Mouse (Mus musculus) WW6 (cell line): ENCODE results near the gene Slc44a4.
"Not testable (repeated sequence)": the region's sequence is repeated elsewhere in the genome, so short reads cannot be mapped to it uniquely, and the experiment has no call there.

Experiments used
- DNase-seq: peaks from one replicate; pipeline ENCODE4 v3.0.0-alpha.2; 2013; ENCODE audit warnings: low read depth, low spot score

Slc44a4 gene

GRCm38 (mm10) chr17:34960702-34961493 is 46.6 kb downstream of the Slc44a4 start:
- no peak for DNase-seq

- no peak for DNase-seq
Observed at GRCm38 (mm10) chr17:34962125-34962524, 47.9 kb downstream of the Slc44a4 start.

GRCm38 (mm10) chr17:34962841-34963240 is 48.6 kb downstream of the Slc44a4 start:
- DNase-seq, result no peak

GRCm38 (mm10) chr17:34964640-34965049 is 50.4 kb downstream of the Slc44a4 start:
- DNase-seq, result no peak

- DNase-seq, result no peak
Observed at GRCm38 (mm10) chr17:34965627-34966026, 51.4 kb downstream of the Slc44a4 start.

- not testable (repeated sequence) for DNase-seq
Observed at GRCm38 (mm10) chr17:34969822-34970221, 55.6 kb downstream of the Slc44a4 start, which contains the start of gene Gm20481. TSS of gene Gm20481 (plus strand) at chr17:34969912.

GRCm38 (mm10) chr17:34970850-34971249 is 56.6 kb downstream of the Slc44a4 start:
- DNase-seq, result not testable (repeated sequence)

- not testable (repeated sequence) for DNase-seq
Observed at GRCm38 (mm10) chr17:34971694-34972068, 57.4 kb downstream of the Slc44a4 start.

GRCm38 (mm10) chr17:34972069-34972749 is 57.9 kb downstream of the Slc44a4 start, which contains the start of the genes Hspa1a and Hspa1l:
TSS of gene Hspa1a (minus strand) at chr17:34972156.
TSS of gene Hspa1l (plus strand) at chr17:34972703.
- DNase-seq, result not testable (repeated sequence)

- DNase-seq, result no peak
Observed at GRCm38 (mm10) chr17:34975581-34976492, 61.6 kb downstream of the Slc44a4 start.

GRCm38 (mm10) chr17:34977000-34977399 is 62.7 kb downstream of the Slc44a4 start:
- DNase-seq, result no peak

- no peak for DNase-seq
Observed at GRCm38 (mm10) chr17:34978239-34978638, 64.0 kb downstream of the Slc44a4 start.

- no peak for DNase-seq
Observed at GRCm38 (mm10) chr17:34979631-34980030, 65.4 kb downstream of the Slc44a4 start.
